Mouse (Mus musculus): ENCODE data around the gene Zfp292.

GRCm38 (mm10) chr4:34842826-34843225, 39.9 kb downstream of the Zfp292 start:
- no peak for TF ChIP-seq TAL1 (IDR thresholded peaks at IDR 0.05; ENCODE audit: low read length)
- TF ChIP-seq GATA1 (IDR thresholded peaks at IDR 0.05; ENCODE audit: low read length): no peak

Measured in erythroblast, embryonic 14.5 days (primary cell).